Mouse (Mus musculus) small intestine, adult 2 months (tissue): ENCODE results near the gene Edaradd.

Source experiments
- CTCF ChIP-seq: fragments of 200-500 bp; IDR thresholded peaks from 2 replicates; pipeline ENCODE4 v1.5.1; 2012; ENCODE audit warnings: low read depth, mild to moderate bottlenecking, control low read depth, inconsistent platforms, low read length, moderate library complexity, mixed read lengths; ENCODE audit not compliant: insufficient replicate concordance, insufficient read length; ENCODE audit errors: extremely low read depth
- POLR2A ChIP-seq: fragments of 200-500 bp; IDR thresholded peaks from 2 replicates; pipeline ENCODE4 v1.6.1; 2012; ENCODE audit warnings: low read depth, mild to moderate bottlenecking, control low read depth, inconsistent platforms, low read length, moderate library complexity

- no peak for TF ChIP-seq POLR2A
- no peak for TF ChIP-seq CTCF
These were observed 23.0 kb upstream of the Edaradd start for GRCm38 (mm10) chr13:12543246-12543645.
